Mouse (Mus musculus): Measurements from ENCODE around the gene Polg2.
"Not testable (repeated sequence)": the region's sequence is repeated elsewhere in the genome, so short reads cannot be mapped to it uniquely, and the experiment has no call there.

Gene Polg2

DNA sequence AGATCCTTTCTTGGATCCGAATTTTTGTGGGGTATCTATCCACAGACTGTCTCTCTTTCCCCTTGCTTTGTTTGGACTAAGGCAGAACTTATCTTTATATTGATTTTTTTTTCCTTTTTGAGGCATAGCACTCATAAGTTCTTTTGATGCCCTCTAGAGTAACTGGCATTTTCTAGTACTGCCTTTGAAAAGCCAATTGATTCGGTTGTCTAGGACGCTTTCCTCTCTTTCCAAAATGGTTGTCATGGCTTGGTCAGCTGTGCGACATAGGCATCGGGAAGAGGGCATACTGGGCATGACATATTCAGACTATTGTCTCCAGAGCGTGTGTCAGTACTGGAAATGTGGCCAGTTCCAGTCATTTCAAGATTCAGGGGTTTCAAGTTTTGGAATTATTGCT lies 10.3 kb upstream of the Polg2 start:
- DNase-seq (ENCODE audit: extremely low read depth, low read depth): peak; percentile 23

DNA sequence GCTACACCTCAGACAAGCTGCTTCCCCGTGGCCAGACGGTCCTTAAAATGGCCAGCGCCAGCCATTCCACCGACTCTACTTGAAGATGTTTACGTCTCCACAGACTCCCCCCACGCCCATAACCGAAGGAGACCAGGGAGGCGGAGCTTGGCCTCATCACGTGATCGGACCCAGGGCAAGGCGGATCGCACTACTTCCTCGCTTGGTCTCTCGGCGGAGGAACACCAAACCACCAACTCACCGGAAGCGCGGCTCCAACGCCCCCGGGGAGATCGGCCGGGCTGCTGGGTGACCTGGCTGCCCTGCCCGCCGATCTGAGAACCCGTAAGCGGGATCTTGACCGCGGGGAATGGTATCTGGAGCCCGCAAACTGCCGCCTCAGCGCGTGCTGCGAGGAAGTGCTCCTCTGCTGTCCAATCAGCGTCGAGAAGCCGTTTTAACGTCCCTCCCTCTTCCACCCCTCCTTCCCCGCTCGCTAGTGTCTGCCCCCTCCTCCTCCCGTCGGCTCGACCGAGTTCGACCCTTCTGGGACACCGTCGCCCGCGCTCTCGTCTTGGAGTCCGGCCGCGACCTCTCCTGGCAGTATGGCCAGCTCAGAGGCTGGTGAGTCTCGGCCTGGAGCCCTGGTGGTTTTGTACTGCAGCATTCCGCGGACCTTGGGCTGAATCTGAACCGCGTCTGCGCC lies 9.6 kb upstream of the Polg2 start, which contains the start of the genes Ddx5 and Cep95:
Gene Ddx5 (minus strand): TSS at position 411 of the 685 bp plus-strand sequence.
Gene Cep95 (plus strand): TSS at position 478 of the 685 bp plus-strand sequence.
- peak; percentile 93 for DNase-seq (ENCODE audit: extremely low read depth, low read depth)

DNA sequence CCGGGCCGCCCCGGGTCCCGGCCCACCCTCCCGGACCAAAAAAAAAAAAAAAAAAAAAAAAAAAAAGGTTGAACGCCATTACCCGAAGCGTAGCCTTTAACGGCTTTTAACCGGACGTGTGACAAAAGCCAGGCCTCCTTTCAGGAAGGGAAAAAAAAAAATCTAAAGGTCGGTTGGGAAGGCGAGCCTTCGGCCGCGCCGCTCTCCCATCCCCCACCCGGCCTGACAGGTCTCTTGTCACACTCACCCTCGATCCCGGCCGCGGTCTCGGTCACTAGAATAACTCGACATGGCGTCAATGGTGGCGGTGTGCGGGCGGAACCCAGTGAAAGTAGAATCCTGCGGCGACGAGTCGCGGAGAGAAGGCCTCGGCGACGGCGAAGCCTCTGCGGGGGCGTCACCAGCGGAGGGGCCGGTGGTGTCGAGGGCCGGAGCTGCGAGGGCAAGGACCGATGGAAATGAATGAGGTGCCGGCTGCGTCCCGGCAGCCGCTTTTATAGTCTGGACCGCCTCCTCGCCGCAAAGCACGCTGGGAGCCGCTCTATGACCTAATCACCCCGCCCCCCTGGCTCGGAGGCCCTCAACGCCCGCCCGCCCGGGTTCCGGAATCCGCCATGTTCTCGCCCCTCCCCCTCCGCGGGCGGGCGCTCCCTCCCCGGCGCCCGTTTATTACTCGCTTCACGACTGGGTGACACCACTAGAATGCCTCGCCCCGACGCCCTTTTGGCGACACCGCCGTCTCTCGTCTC lies 8.9 kb upstream of the Polg2 start:
- DNase-seq (ENCODE audit: extremely low read depth, low read depth): peak; percentile 61

DNA sequence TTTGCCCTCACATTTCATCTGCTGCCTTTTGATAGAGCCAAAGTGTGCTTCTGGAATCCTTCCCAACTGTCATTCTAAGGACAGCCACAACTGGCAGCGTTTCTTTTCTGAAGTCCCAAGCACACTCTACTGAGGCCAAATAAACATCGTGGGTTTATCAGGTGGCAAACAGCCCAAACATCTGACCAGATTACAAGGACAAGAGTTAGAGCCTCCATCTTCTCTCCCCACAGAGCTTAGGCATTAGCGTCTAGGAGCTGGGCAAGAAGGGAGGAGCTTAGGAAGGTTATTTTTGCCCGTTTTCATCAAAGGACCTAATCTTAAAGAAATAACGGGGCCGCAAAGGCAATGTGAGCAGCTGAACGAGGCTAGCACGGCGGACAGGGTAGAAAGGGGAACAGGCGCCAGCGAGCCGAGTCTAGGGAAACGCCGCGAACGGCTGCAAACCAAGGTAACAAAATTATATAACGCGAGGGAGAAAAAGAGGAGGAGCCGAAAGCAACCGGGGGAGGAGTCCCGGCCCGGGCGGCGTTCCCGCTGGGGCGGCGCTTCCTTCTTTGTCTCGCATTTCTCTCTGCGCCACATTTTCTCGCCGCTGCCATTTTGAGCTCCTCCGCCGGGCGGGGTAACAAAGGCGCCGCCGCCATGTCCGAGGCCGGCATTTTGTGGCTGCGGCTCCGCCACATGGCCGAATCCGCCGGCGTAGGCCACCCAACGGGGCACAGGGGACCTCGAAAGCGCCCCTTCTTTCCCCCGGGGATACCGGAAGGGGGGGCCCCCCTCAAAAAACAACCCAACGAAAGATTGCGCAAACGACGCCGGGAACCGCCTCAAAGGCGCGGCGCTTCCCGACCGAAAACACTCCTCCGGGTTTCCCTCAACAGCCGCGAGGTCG lies 8.0 kb upstream of the Polg2 start:
- peak; percentile 71 for DNase-seq (ENCODE audit: extremely low read depth, low read depth)

DNA sequence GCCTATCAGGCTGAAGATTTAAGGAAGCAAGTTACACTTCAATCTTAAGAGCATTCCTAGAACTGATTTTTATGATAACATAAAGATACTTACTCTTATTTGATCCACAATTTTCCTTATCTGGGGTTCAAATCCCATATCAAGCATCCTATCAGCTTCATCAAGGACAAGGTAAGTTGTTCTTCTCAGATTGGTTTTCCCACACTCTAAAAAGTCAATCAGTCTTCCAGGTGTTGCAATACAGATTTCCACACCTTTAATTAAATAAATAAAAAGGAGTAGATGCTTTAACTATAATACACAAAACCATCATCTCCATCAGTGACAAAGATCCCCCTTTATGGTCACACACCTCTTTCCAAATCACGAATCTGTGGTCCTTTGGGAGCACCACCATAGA lies 5.7 kb upstream of the Polg2 start:
- no peak for DNase-seq (ENCODE audit: extremely low read depth, low read depth)

DNA sequence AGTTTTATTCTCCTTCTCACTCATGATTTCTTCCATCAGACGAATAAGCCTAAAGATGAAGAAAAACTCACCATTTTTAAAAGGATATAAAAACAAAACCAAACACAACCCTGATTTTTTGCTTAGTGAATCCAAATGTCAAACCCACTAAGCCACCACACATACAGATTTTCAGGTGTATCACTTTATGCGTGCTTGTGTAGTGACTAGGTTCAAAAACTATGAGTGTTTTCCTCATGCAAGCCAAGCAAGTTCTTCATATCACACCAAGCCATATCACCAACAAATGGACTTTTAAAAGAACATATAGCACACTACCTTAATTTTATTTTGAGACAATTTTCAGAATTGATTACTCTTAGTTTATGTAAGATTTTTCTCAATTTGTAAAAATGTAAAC lies 5.1 kb upstream of the Polg2 start:
- no peak for DNase-seq (ENCODE audit: extremely low read depth, low read depth)

DNA sequence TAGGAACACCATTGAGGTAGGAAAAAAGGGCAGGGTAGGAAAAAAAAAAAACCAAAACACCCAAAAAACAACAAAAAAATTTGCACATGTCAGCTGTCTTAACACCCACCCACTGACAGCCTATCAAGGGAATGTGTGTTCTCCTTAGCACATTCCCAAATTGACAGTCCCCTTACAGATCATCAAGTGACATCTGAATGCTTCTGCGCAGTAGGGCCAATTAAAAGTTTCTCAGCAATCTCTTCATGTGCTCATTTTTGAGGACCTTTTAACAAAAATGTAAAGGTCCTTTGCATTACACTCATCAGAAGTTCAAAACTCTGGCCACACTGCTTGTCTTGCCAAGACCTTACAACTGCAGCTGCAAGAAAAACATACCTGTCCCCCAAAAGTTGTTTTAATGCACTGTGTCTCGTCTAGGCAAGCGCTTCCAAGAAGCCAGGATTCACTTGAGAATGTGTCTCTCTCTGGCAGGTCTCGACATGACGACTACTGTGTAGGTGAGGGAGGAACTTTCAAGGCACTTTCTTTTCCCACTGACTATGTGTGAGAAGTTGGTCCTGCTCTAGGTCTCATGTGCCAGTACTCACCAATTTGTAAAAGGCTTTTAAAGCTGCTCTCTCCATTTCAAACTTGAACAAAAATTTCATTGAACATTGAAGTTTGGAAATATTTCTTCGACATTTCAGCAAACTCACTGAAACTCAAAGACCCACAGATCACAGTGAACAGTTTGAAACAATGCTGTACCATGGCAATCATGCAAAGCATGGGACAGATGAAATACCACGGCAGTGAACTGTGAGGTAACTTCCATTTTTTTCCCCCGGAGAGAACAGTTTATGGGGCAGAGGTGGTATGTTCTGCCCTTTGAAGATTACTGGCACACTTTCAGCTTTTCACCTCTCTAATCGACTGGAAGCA lies 3.8 kb upstream of the Polg2 start:
- DNase-seq (ENCODE audit: extremely low read depth, low read depth): no peak

DNA sequence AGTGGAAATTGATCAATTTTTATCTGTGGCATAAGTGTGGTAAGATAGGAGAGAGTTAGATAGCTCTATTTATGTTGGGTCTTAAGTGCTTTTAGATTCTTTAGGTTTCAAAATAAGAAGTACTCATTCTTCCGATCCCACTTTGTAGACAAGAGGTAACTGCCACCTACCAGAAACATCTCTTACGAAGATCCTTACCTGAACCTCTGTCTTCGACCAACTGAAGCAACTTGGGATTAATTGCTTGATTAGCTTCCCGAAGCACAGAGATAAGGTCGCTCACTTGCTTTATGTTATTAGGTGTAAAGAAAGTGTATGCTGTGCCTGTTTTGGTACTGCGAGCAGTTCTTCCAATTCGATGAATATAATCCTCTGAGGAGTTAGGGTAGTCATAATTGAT lies 2.9 kb upstream of the Polg2 start:
- DNase-seq (ENCODE audit: extremely low read depth, low read depth): not testable (repeated sequence)

DNA sequence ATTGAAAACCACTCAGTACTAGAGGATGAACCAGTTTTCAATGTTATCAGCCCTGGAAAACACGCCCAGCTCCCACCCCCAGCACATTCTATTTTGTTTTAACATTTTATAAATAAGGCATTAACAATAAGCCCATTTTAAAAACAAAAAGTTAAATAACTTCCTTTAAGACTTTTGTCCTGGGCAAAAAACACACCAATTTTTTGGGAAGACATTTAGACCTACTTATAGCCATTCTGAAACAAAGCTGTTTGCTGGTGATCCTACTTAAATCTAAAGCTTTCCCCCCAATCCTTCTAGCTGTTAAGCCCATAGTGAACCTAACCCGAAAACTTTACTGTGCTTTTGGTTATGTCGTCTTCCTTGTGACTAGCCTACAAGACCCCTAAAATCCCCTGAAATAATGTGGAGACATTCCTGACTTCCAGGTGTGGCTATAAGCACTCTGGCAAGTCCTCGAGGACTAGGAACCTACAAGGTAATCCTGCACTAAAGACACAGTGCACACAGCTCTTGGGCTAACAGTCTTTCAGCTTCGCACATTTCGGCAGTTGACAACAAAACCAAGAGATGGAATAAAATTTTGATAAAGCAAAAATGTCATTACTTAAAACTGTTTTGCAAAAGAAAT lies 1.4 kb upstream of the Polg2 start:
- DNase-seq (ENCODE audit: extremely low read depth, low read depth): no peak

DNA sequence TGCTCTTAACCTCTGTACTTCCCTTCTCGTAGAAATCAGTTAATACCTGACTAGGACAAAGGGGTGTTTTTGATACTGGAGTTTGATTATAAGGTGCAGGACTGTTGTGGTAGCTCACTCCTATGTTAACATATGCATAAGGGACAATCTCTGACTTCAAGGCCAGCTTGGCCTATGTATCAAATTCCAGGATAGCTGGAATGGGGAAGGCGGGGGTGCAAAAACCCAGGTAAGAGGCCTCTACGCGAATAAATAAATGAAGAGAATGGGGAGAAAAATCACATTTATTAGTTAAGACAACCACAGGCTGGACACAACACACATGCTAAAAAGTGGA lies 720 bp upstream of the Polg2 start:
- DNase-seq (ENCODE audit: extremely low read depth, low read depth): no peak

DNA sequence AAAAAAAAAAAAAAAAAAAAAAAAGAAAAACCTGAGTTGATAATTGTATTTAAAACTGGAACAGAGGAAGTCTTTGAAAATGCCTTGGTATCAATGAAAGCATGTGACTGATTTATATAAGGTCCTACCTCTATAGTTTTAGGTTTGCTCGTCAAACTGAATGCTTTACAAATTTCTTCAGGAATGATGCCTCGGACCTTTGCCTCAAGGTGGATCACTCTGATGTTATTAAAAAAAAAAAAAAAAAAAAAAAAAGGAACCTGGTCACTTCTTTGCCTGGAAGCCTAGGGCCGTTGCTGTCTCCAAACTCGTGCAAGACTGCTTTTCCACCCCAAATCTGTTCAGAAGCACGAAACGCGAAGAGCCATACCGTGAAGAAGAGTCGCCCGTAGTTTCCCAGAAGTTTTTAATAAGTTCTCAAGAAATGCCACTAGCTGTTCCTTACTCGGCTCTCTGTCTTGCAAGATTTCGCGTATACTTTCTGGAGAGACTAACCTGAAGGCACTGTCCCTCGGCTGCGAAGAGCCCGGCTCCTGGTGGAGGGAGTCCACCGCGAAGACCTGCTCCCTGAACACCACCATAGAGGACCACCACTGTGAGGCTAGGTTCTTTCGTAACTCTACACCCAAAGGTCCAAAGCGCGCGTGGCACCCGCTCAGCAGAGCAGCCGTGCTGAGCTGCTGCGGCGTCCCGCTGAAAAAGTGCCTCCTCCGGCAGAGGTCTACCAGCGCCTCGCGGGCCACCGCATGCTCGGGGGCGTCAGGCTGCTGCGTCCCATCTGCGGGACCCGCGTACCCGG lies 549 bp downstream of the Polg2 start:
- DNase-seq (ENCODE audit: extremely low read depth, low read depth): peak; percentile 52

DNA sequence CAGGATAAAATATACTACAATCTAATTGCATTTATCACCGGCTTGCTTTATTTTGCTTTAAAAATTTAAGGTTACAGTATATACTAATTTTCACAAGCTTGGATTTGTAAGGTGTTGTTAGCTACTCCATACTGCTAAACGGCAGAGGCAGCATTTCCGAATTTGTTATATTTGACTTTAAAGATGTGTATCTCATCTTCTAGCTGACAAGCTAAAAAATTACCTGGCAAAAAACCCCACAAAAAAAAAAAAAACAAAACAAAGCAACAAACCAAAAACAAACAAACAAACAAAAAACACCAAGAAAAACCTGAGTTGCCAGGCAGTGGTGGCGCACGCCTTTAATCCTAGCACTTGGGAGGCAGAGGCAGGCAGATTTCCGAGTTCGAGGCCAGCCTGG lies 1.2 kb downstream of the Polg2 start:
- DNase-seq (ENCODE audit: extremely low read depth, low read depth): no peak

DNA sequence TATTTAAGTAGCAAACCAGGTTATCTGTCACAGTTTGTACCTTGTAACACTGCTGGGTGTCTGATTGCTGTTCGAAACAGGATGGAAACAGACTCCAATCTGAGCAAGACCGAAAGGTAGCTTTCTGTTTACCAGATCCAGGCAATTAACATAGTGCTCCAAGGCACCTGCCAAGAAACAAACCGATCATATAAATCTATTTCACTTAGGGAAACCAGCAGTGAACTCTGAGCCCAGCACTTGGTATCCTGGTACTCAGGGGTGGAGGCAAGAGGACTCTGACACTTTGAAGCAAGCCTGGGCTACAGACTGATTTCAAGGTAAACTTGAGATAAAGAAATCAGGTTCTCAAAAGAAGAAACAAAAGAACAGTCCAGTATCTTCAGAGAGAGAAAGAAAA lies 1.9 kb downstream of the Polg2 start:
- no peak for DNase-seq (ENCODE audit: extremely low read depth, low read depth)

DNA sequence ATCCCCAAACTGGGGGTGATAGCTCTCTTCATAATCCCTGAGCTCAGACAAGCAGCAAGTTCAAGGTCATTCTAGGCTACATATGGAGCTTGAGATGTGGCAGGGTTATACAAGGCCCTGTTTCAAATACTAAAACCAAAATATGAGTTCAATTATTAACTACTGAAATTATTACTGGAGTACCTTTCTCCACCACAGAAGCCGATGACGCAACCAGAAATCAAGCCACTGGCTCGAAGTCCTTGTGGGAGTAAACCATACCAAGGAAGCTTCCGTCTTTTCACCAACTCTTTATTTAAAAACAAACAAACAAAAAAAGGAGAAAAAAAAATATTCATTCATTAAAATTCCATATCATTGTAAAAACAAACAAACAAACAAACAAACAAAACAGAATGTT lies 2.4 kb downstream of the Polg2 start:
- DNase-seq (ENCODE audit: extremely low read depth, low read depth): no peak

DNA sequence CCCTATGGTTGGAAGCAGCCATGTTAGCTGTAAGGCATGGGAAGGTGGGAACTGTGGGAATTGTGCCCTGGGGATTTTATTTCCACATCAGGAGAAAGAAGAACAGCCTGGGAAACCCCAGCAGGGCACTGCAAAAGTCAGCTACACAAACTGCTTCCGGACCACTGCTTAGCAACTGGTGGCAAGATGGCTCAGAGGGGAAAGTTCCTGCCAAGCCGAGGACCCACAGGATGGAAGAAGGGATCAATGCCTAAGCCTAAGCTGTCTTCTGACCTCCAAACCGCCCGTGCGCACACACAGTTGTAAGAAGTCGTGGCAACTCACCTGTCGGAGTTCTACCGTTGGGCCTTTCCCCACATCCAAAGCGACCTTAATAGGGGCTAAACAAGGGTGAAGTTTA lies 6.3 kb downstream of the Polg2 start:
- DNase-seq (ENCODE audit: extremely low read depth, low read depth): no peak

DNA sequence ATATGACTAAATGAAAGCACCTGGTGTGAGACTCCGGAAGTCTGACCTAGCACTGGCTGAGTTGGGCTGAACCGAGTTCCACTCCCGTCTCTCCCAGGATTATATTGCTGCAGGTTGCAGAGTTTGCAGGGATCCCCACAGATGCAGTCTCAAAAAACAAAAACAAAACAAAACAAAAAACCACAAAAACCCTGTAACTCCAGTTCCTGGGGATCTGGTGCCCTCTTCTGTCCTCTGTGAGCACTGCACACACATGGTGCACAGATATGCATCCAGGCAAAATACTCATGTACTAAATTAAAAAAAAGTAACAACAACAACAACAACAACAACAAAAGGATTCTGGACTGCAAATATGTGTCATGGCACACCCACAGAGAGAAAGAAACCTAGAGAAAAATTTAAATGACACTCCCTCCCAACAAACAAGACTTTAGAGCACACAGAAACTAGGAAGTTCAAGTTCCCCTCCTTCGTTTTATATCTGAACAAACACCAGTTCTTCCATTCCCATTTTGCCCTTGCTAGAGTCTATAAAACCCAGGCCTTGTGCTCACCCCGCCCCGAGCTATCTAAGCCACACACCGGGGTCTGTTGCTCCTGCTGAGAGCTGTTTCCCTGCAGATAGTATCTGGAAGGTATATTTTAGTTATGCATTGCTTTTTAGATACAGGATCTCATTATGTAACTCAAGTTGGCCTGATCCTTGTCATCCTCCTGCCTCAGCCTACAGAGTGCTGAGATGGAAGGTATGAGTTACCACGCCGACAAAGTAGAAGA lies 9.0 kb downstream of the Polg2 start:
- peak; percentile 57 for DNase-seq (ENCODE audit: extremely low read depth, low read depth)

DNA sequence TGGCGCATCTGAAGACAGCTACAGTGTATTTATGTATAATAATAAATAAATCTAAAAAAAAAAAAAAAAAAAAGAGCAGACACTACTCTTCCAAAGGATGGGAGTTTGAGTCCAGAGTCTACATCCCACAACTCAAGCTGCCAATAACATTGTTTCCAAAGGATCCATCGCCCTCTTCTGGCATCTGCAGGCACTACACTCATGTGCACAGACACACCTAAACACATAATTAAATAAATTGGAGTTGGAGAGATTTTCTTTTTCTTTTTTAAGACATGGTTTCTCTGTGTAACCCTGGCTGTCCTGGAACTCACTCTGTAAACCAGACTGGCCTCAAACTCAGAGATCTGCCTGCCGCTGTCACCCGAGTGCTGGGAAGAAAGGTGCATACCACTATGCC lies 11.8 kb downstream of the Polg2 start:
- no peak for DNase-seq (ENCODE audit: extremely low read depth, low read depth)

DNA sequence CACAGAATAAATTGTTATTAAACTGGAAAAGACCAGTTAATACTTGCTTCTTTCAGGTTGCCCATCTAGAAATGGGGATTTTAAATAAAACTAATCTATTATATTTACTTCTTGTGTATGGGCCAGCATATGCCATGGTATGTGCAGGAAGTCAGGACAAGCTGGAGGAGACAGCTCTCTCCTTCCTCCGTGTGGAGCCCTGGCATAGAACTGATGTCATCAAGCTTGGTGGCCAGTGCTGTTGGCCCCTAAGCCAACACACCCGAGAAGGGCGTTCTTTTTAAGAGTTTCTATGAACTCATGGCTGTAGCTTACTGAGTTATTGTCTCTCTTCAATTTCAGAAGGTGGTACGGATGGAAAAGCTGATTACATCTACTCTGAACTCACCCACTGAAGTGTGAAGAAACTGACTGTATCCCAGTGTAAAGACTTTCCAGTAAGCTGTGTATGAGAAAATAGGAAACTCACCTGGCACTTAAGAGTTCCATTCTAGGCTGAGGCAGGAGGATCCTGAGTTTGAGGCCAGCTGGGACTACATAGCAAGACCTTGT lies 12.7 kb downstream of the Polg2 start:
- DNase-seq (ENCODE audit: extremely low read depth, low read depth): no peak

DNA sequence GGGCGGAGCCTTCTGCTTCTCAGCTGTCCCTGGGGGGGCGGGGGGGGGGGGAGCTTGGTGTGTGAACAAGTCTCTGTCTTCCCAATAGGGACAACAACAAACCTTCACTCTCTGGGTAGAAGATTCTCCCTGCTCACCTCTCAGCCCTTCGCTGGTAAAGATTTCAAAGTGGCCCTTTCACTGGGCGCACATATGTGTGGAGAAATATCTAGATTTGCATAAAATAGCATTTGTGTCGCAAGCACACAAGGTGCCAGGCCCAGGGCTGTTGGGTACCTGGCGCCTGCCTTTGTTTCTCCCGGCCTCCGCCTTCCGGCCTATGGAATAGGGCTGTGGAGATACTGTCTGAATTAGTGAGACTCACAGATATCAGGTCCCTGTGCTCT lies 16.5 kb downstream of the Polg2 start:
- no peak for DNase-seq (ENCODE audit: extremely low read depth, low read depth)
